Mouse (Mus musculus) bone marrow, adult 2 months (tissue): ENCODE results near the gene Prkca.

ENCODE experiments used
- CTCF ChIP-seq: fragments of 200-500 bp; IDR thresholded peaks from 2 replicates; pipeline ENCODE4 v1.5.1; 2011; ENCODE audit warnings: low read length, control low read depth; ENCODE audit not compliant: control insufficient read depth, insufficient read depth
- POLR2A ChIP-seq: fragments of 200-500 bp; IDR thresholded peaks from 2 replicates; pipeline ENCODE4 v1.6.1; 2011; ENCODE audit warnings: low read depth, mild to moderate bottlenecking, control low read depth, low read length, borderline replicate concordance; ENCODE audit not compliant: control insufficient read depth

GRCm38 (mm10) chr11:108221124-108221835 lies 122.4 kb downstream of the Prkca start:
- TF ChIP-seq POLR2A, result no peak
- no peak for TF ChIP-seq CTCF
